Mouse (Mus musculus): ENCODE measurements around the gene Clec18a. TPM values are rescaled to one million over a fixed set of nuclear protein-coding genes. Genes with fewer than 3 reads are reported as not detected.

Clec18a gene
- polyA plus RNA-seq (2014; fragmentation: Illumina TruSeq; extraction: RNeasy Lipid Tissue Mini Kit (QIAGEN cat#74804); ENCODE audit: low replicate concordance): not detected

GRCm38 (mm10) chr8:111092326-111092725 lies at the start of gene Clec18a:
Clec18a (minus strand) TSS chr8:111092426.

GRCm38 (mm10) chr8:111093865-111094718 lies 1.9 kb upstream of the Clec18a start, which contains the start of gene Pdpr:
Pdpr (plus strand) TSS chr8:111094630.

GRCm38 (mm10) chr8:111056158-111056663 lies 36.0 kb downstream of the Clec18a start, which contains the start of gene Exosc6:
Exosc6 (plus strand) TSS chr8:111056339.

GRCm38 (mm10) chr8:111032916-111033315 lies 59.3 kb downstream of the Clec18a start, which contains the start of gene Aars:
Aars (plus strand) TSS chr8:111033144.

GRCm38 (mm10) chr8:111031572-111031971 lies 60.7 kb downstream of the Clec18a start, which contains the start of gene Ddx19b:
Ddx19b (minus strand) TSS chr8:111031751.

Other genes starting within 250 kb of the Clec18a start
- gene Cog4, start 245.8 kb downstream of the Clec18a start, polyA plus RNA-seq (2014; fragmentation: Illumina TruSeq; extraction: RNeasy Lipid Tissue Mini Kit (QIAGEN cat#74804); ENCODE audit: low replicate concordance): 7.0 TPM
- gene Sf3b3, start 245.6 kb downstream of the Clec18a start, polyA plus RNA-seq (2014; fragmentation: Illumina TruSeq; extraction: RNeasy Lipid Tissue Mini Kit (QIAGEN cat#74804); ENCODE audit: low replicate concordance): 14.6 TPM
- gene Fuk, start 189.9 kb downstream of the Clec18a start, polyA plus RNA-seq (2014; fragmentation: Illumina TruSeq; extraction: RNeasy Lipid Tissue Mini Kit (QIAGEN cat#74804); ENCODE audit: low replicate concordance): 2.1 TPM
- gene St3gal2, start 172.5 kb downstream of the Clec18a start, polyA plus RNA-seq (2014; fragmentation: Illumina TruSeq; extraction: RNeasy Lipid Tissue Mini Kit (QIAGEN cat#74804); ENCODE audit: low replicate concordance): 1.3 TPM
- gene Ddx19a, start 94.6 kb downstream of the Clec18a start, polyA plus RNA-seq (2014; fragmentation: Illumina TruSeq; extraction: RNeasy Lipid Tissue Mini Kit (QIAGEN cat#74804); ENCODE audit: low replicate concordance): 9.3 TPM
- gene Ddx19b, start 60.7 kb downstream of the Clec18a start, polyA plus RNA-seq (2014; fragmentation: Illumina TruSeq; extraction: RNeasy Lipid Tissue Mini Kit (QIAGEN cat#74804); ENCODE audit: low replicate concordance): 8.7 TPM
- gene Aars, start 59.3 kb downstream of the Clec18a start, polyA plus RNA-seq (2014; fragmentation: Illumina TruSeq; extraction: RNeasy Lipid Tissue Mini Kit (QIAGEN cat#74804); ENCODE audit: low replicate concordance): 3.2 TPM
- gene Exosc6, start 36.1 kb downstream of the Clec18a start, polyA plus RNA-seq (2014; fragmentation: Illumina TruSeq; extraction: RNeasy Lipid Tissue Mini Kit (QIAGEN cat#74804); ENCODE audit: low replicate concordance): 3.2 TPM
- 13.8 TPM for gene Pdpr, start 2.2 kb upstream of the Clec18a start, polyA plus RNA-seq (2014; fragmentation: Illumina TruSeq; extraction: RNeasy Lipid Tissue Mini Kit (QIAGEN cat#74804); ENCODE audit: low replicate concordance)
- gene Glg1, start 166.8 kb upstream of the Clec18a start, polyA plus RNA-seq (2014; fragmentation: Illumina TruSeq; extraction: RNeasy Lipid Tissue Mini Kit (QIAGEN cat#74804); ENCODE audit: low replicate concordance): 21.5 TPM
- gene Rfwd3, start 207.8 kb upstream of the Clec18a start, polyA plus RNA-seq (2014; fragmentation: Illumina TruSeq; extraction: RNeasy Lipid Tissue Mini Kit (QIAGEN cat#74804); ENCODE audit: low replicate concordance): 48.6 TPM
- 27.3 TPM for gene Mlkl, start 245.8 kb upstream of the Clec18a start, polyA plus RNA-seq (2014; fragmentation: Illumina TruSeq; extraction: RNeasy Lipid Tissue Mini Kit (QIAGEN cat#74804); ENCODE audit: low replicate concordance)